ENCODE assay signal across 8 mouse cellular contexts in genomic region chr14:77156222-77156910, GRCm38 (mm10). TPM values are rescaled to one million over a fixed set of nuclear protein-coding genes. Genes with fewer than 3 reads are reported as not detected.
DNase-seq lines count a peak whose midpoint lies in the region; ATAC-seq lines count a peak whose summit lies in the region.

Gene Enox1 (plus strand): TSS chr14:77156763.

- intact Hi-C loops in left cerebral cortex, postnatal 14 days (cut with DNase I) = loop anchor here (5.0 kb wide), 1 partner anchor 421 kb away; no protein-coding TSS in a partner anchor

- H3K9ac ChIP-seq in hindbrain, embryonic 14.5 days = peak within 1 kb of the TSS; percentile 94
- H3K9ac ChIP-seq in midbrain, embryonic 13.5 days (replicated peaks) = peak within 1 kb of the TSS; percentile 91
- peak within 1 kb of the TSS; percentile 51 for H3K9ac ChIP-seq in stomach, embryonic 15.5 days

- H3K4me2 ChIP-seq in hindbrain, embryonic 14.5 days (replicated peaks) = peak within 1 kb of the TSS; percentile 73
- peak within 1 kb of the TSS; percentile 85 for H3K4me2 ChIP-seq in midbrain, embryonic 13.5 days (replicated peaks)
- peak within 1 kb of the TSS; percentile 99 for H3K4me2 ChIP-seq in stomach, embryonic 15.5 days

- H3K4me3 ChIP-seq in hindbrain, embryonic 14.5 days (replicated peaks; ENCODE audit: low read length) = peak within 1 kb of the TSS; percentile 85
- H3K4me3 ChIP-seq in midbrain, embryonic 13.5 days (replicated peaks) = peak within 1 kb of the TSS; percentile 77
- peak within 1 kb of the TSS; percentile 69 for H3K4me3 ChIP-seq in stomach, embryonic 15.5 days (replicated peaks)

- no peaks in the 10 kb centered on the region for H3K36me3 ChIP-seq in hindbrain, embryonic 14.5 days (replicated peaks; ENCODE audit: control insufficient read depth, insufficient read depth)
- no peaks in the 10 kb centered on the region for H3K36me3 ChIP-seq in midbrain, embryonic 13.5 days
- no peaks in the 10 kb centered on the region for H3K36me3 ChIP-seq in stomach, embryonic 15.5 days

- 1% methylated on average over 69 of the region's 73 CpGs for WGBS in hindbrain, embryonic 14.5 days
- WGBS in midbrain, embryonic 13.5 days = under 1% methylated on average over 72 of the region's 73 CpGs
- WGBS in stomach, embryonic 15.5 days = under 1% methylated on average over 71 of the region's 73 CpGs

- peaks cover 42% of the 10 kb centered on the region for H3K4me1 ChIP-seq in hindbrain, embryonic 14.5 days (replicated peaks; ENCODE audit: control insufficient read depth, insufficient read depth, low read length)
- peaks cover 49% of the 10 kb centered on the region for H3K4me1 ChIP-seq in midbrain, embryonic 13.5 days (replicated peaks)
- H3K4me1 ChIP-seq in stomach, embryonic 15.5 days = peaks cover 13% of the 10 kb centered on the region

- peak within 1 kb of the TSS; percentile 96 for H3K27ac ChIP-seq in hindbrain, embryonic 14.5 days
- peak within 1 kb of the TSS; percentile 93 for H3K27ac ChIP-seq in midbrain, embryonic 13.5 days
- peak within 1 kb of the TSS; percentile 46 for H3K27ac ChIP-seq in stomach, embryonic 15.5 days

- peak; percentile 75 for DNase-seq in adrenal gland, postnatal 10 days
- DNase-seq in cerebellum, postnatal 25 days = peak; percentile 91 to 94
- DNase-seq in frontal cortex, postnatal 36 days (ENCODE audit: low spot score in 2 of 2) = peak; percentile 81 to 83
- DNase-seq in hindbrain, embryonic 14.5 days (ENCODE audit: low spot score) = peak; percentile 94
- peak; percentile 86 to 87 for DNase-seq in left cerebral cortex, postnatal 14 days (ENCODE audit: low spot score in 2 of 2)

- no peaks in the 10 kb centered on the region for H3K9me3 ChIP-seq in hindbrain, embryonic 14.5 days (ENCODE audit: control insufficient read depth, low read length)
- no peaks in the 10 kb centered on the region for H3K9me3 ChIP-seq in midbrain, embryonic 13.5 days
- H3K9me3 ChIP-seq in stomach, embryonic 15.5 days = no peaks in the 10 kb centered on the region

- peak; percentile 91 for ATAC-seq in hindbrain, embryonic 14.5 days (ENCODE audit: low FRiP score)
- peak; percentile 91 for ATAC-seq in midbrain, embryonic 13.5 days
- ATAC-seq in stomach, embryonic 15.5 days (ENCODE audit: insufficient read depth, low FRiP score, low read depth) = peak; percentile 68
- no peak for ATAC-seq in megakaryocyte progenitor cell, adult 5-6 weeks (replicated peaks; ENCODE audit: poor library complexity)

- no peaks in the 10 kb centered on the region for H3K27me3 ChIP-seq in hindbrain, embryonic 14.5 days (ENCODE audit: control insufficient read depth, insufficient read depth, low read length)
- H3K27me3 ChIP-seq in midbrain, embryonic 13.5 days = 0 out of 2 replicates have a peak, but pooled peaks cover 4% of the 10 kb centered on the region
- H3K27me3 ChIP-seq in stomach, embryonic 15.5 days (replicated peaks) = peaks cover 13% of the 10 kb centered on the region; the same call in 1 of the 2 replicates

RNA-seq across cellular contexts. Expression of gene Enox1, which starts in this region (rescaled TPM):
- total RNA-seq in adrenal gland, postnatal 10 days (2021) = 1 to 10 TPM; 4.9 to 9.4 TPM
- polyA plus RNA-seq in hindbrain, embryonic 14.5 days (2014; fragmentation: Nextera tagmentation; extraction: Ambion mirVana) = 30.2 TPM in 2 replicates
- 10 to 100 TPM; 50.6 to 51.7 TPM for total RNA-seq in left cerebral cortex, postnatal 14 days (2021)
- 44.0 and 45.2 TPM in 2 replicates for polyA plus RNA-seq in midbrain, embryonic 13.5 days (2015; fragmentation: Nextera tagmentation; extraction: Ambion mirVana)
- 6.2 and 6.7 TPM in 2 replicates for polyA plus RNA-seq in stomach, embryonic 15.5 days (2015; fragmentation: Nextera tagmentation; extraction: Ambion mirVana)
- not detected in 2 replicates for total RNA-seq in megakaryocyte progenitor cell, adult 5-6 weeks (2015)
- total RNA-seq in megakaryocyte progenitor cell, adult 5-6 weeks (2017) = 0.17 TPM in 1 of 2 replicates, not detected in the other

Comparison
In these comparisons a context has a peak if more than half of its experiments do, and no peak if none do; other contexts are left out.
1. RNA of gene Enox1 (total RNA-seq): 50.6 to 51.7 TPM in left cerebral cortex, postnatal 14 days and 4.9 to 9.4 TPM in adrenal gland, postnatal 10 days; 0.17 TPM in megakaryocyte progenitor cell, adult 5-6 weeks; every median in the first group is over 4 times any median in the second.
2. RNA of gene Enox1 (total RNA-seq): 50.6 to 51.7 TPM in left cerebral cortex, postnatal 14 days; 4.9 to 9.4 TPM in adrenal gland, postnatal 10 days; every median in the first group is over 4 times any median in the second.
3. H3K27ac ChIP-seq: peak in every context shown above with its lines; median percentile 96 in hindbrain, embryonic 14.5 days; 93 in midbrain, embryonic 13.5 days; 46 in stomach, embryonic 15.5 days.
4. Peak in every context shown above with its lines, with median percentiles within 50 percentile points of each other: DNase-seq, H3K4me2 ChIP-seq, H3K4me3 ChIP-seq and H3K9ac ChIP-seq.